Mouse (Mus musculus) heart, embryonic 14.5 days (tissue): ENCODE data around the gene Adm. TPM values are rescaled to one million over a fixed set of nuclear protein-coding genes. Genes with fewer than 3 reads are reported as not detected.

Experiments used
- ATAC-seq: fragments of 200-750 bp; cut with Nextera tagmentation; 2 replicates; pipeline ENCODE4 v1.8.0; 2017; ENCODE audit warnings: low read depth, moderate TSS enrichment; ENCODE audit not compliant: insufficient number of reproducible peaks, insufficient read depth, low FRiP score
- H3K27ac ChIP-seq, 2 experiments: fragments of 200-500 bp in 1 of 2; fragments of 300-500 bp in 1 of 2; sonication (generic) in 1 of 2; replicated peaks in 1 of 2; 2 replicates each; pipeline ENCODE4 v1.5.1; 2012 to 2014; ENCODE audit warnings: low read depth in 2 of 2, low read length in 2 of 2, control low read depth in 1 of 2, mild to moderate bottlenecking in 1 of 2, mixed read lengths in 1 of 2; ENCODE audit not compliant: control insufficient read depth in 1 of 2, insufficient read depth in 1 of 2
- H3K27me3 ChIP-seq: fragments of 300-500 bp; sonication (generic); 2 replicates; pipeline ENCODE4 v1.6.1; 2014; ENCODE audit warnings: mild to moderate bottlenecking, low read length, control low read depth; ENCODE audit not compliant: control insufficient read depth, insufficient read depth
- H3K36me3 ChIP-seq: fragments of 300-500 bp; sonication (generic); 2 replicates; pipeline ENCODE4 v1.6.1; 2014; ENCODE audit warnings: mild to moderate bottlenecking, control low read depth, low read length, mixed read lengths; ENCODE audit not compliant: control insufficient read depth, insufficient read depth
- H3K4me1 ChIP-seq, 2 experiments: fragments of 200-500 bp in 1 of 2; fragments of 300-500 bp in 1 of 2; sonication (generic) in 1 of 2; 2 replicates each; pipeline ENCODE4 v1.6.1; 2012 to 2014; ENCODE audit warnings: low read length in 2 of 2, control low read depth in 1 of 2, mixed read lengths in 1 of 2; ENCODE audit not compliant: control insufficient read depth in 2 of 2, insufficient read depth in 2 of 2
- H3K4me2 ChIP-seq: fragments of 300-500 bp; sonication (generic); 2 replicates; pipeline ENCODE4 v1.6.1; 2014; ENCODE audit warnings: mild to moderate bottlenecking, low read length
- H3K4me3 ChIP-seq, 2 experiments: fragments of 200-500 bp in 1 of 2; fragments of 300-500 bp in 1 of 2; sonication (generic) in 1 of 2; 2 replicates each; pipeline ENCODE4 v1.5.1; 2012 to 2014; ENCODE audit warnings: low read length in 2 of 2, mild to moderate bottlenecking in 2 of 2, control low read depth in 1 of 2, low read depth in 1 of 2, moderate library complexity in 1 of 2; ENCODE audit not compliant: control insufficient read depth in 1 of 2, insufficient read depth in 1 of 2
- H3K9ac ChIP-seq: fragments of 300-500 bp; sonication (generic); 2 replicates; pipeline ENCODE4 v1.6.1; 2014; ENCODE audit warnings: mild to moderate bottlenecking, low read length
- H3K9me3 ChIP-seq: fragments of 300-500 bp; sonication (generic); 2 replicates; pipeline ENCODE4 v1.6.1; 2016; ENCODE audit warnings: low read length, control low read depth; ENCODE audit not compliant: control insufficient read depth
- WGBS: fragments of 180-500 bp; shearing (Covaris S2); extraction: QIAGEN DNeasy Blood & Tissue Kit; methylation state at CpG from one replicate; pipeline ENCODE4 v1.1.7; 2014; 5-methylcytosine and 5-hydroxymethylcytosine counted together
- polyA plus RNA-seq: library from polyadenylated mRNA; unstranded; fragments of >200 nt; fragmentation: Nextera tagmentation; extraction: Ambion mirVana; gene quantifications from 2 replicates; pipeline ENCODE4 v1.2.1, GENCODE M21; 2014

Gene Adm
- polyA plus RNA-seq, 1 experiment from 2014 or later, result 15.3 TPM

DNA sequence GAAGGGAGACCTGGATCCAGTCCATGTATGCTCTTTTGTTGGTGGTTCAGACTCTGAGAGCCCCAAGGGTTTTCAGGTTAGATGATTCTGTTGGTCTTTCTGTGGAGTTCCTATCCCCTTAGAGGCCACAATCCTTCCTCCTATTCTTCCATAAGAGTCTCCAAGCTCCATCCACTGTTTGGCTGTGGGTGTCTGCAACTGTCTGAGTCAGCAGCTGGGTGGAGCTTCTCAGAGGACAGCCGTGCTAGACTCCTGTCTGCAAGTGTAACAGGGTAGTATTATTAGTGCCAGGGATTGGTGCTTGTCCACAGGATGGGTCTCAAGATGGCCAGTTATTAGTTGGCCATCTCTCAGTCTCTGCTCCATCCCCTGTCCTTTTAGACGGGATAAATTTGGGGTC is 3.4 kb upstream of the Adm start:
- Histone ChIP-seq H3K4me2 (no peak overlapping the region), H3K4me1 (peaks cover 31 to 38% of the 10 kb centered on the region in 2 experiments), H3K27ac (no peak overlapping the region), H3K9me3 (no peaks in the 10 kb centered on the region), H3K27me3 (peaks cover 14% of the 10 kb centered on the region; the same call in 1 of the 2 replicates), H3K4me3 (no peak overlapping the region), H3K36me3 (no peaks in the 10 kb centered on the region), H3K9ac (no peak overlapping the region)
- 52% methylated on average over 2 of the region's 2 CpGs for WGBS
- ATAC-seq, result no peak

DNA sequence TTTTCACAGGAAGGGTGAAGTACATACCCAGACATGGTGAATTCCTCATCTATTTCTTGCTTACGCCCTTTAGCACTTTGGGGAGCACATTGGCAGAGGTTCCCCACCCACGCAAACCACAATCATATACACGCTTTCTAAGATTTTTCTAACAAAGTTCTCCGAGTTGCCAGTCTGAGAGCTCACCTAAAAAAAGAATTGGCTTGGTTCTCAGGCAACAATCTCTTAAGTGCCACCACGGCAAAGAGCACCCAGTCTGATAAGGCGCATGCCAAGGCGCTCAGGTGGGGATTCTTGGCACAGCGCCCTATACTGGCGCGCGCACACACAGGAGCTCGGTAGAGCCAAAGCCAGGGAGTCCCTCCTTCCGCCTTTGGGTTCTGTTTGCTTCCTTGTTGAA is 2.5 kb upstream of the Adm start:
- H3K4me2 ChIP-seq, result peak overlapping the region; percentile 32; the same call in 1 of the 2 replicates
- H3K36me3 ChIP-seq, result no peaks in the 10 kb centered on the region
- no peak overlapping the region for H3K4me3 ChIP-seq
- no peak overlapping the region for H3K9ac ChIP-seq
- ATAC-seq, result no peak
- H3K27me3 ChIP-seq, result peaks cover 14% of the 10 kb centered on the region; the same call in 1 of the 2 replicates
- H3K9me3 ChIP-seq, result no peaks in the 10 kb centered on the region
- no peak overlapping the region for H3K27ac ChIP-seq
- WGBS, result 62% methylated on average over 13 of the region's 13 CpGs
- peaks cover 27 to 35% of the 10 kb centered on the region in 2 experiments for H3K4me1 ChIP-seq

DNA sequence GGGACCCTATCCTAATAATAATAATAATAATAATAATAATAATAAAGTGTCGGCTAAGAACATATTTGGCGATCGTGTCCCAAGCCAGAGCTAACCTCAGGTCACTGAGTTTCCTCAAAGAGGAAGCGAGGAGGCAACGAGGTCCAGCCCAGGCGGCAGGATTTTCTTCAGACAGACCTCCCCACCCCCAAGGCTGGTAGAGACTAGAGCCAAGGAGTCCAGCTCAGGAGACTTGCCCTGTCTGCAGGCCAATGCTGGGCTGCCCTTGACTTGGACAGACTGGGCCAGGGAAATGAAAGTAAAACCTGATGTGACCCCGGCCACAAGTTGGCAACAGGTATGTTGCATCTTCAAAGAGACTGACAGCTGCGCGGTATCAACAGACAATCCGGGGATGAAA is 2.0 kb upstream of the Adm start:
- peak overlapping the region; percentile 51; the same call in 1 of the 2 replicates for H3K9ac ChIP-seq
- H3K9me3 ChIP-seq, result no peaks in the 10 kb centered on the region
- ATAC-seq, result no peak
- H3K27me3 ChIP-seq, result peaks cover 14% of the 10 kb centered on the region; the same call in 1 of the 2 replicates
- H3K4me3 ChIP-seq, result peak overlapping the region in 1 of 2 experiments; percentile 55; a peak in 1 of 4 replicates
- H3K4me2 ChIP-seq, result peak overlapping the region; percentile 90
- no peaks in the 10 kb centered on the region for H3K36me3 ChIP-seq
- no peak overlapping the region for H3K27ac ChIP-seq
- 64% methylated on average over 10 of the region's 10 CpGs for WGBS
- peaks cover 24 to 35% of the 10 kb centered on the region in 2 experiments for H3K4me1 ChIP-seq

- Histone ChIP-seq H3K4me3 (peak overlapping the region; percentile 22 to 55), H3K36me3 (no peaks in the 10 kb centered on the region), H3K4me1 (peaks cover 28 to 40% of the 10 kb centered on the region in 2 experiments), H3K9me3 (no peaks in the 10 kb centered on the region), H3K27me3 (peaks cover 16% of the 10 kb centered on the region; the same call in 1 of the 2 replicates), H3K27ac (no peak overlapping the region), H3K9ac (peak overlapping the region; percentile 73), H3K4me2 (peak overlapping the region; percentile 90)
- 6% methylated on average over 28 of the region's 28 CpGs for WGBS
- ATAC-seq, result no peak
These were observed 1.0 kb upstream of the Adm start for GRCm38 (mm10) chr7:110626186-110627098.

- Histone ChIP-seq H3K4me1 (peaks cover 29 to 40% of the 10 kb centered on the region in 2 experiments), H3K27ac (no peak overlapping the region; a peak in 1 of 4 replicates), H3K9ac (peak overlapping the region; percentile 73; the same call in 1 of the 2 replicates), H3K36me3 (no peaks in the 10 kb centered on the region), H3K4me2 (peak overlapping the region; percentile 90), H3K9me3 (no peaks in the 10 kb centered on the region), H3K4me3 (peak overlapping the region; percentile 55 to 61), H3K27me3 (peaks cover 18% of the 10 kb centered on the region; the same call in 1 of the 2 replicates)
- 2% methylated on average over 12 of the region's 12 CpGs for WGBS
- no peak for ATAC-seq
These were observed 370 bp upstream of the Adm start for GRCm38 (mm10) chr7:110627099-110627482.

GRCm38 (mm10) chr7:110628273-110628600 is 776 bp downstream of the Adm start:
- WGBS, result 1% methylated on average over 11 of the region's 11 CpGs
- H3K4me1 ChIP-seq, result peaks cover 29 to 40% of the 10 kb centered on the region in 2 experiments
- H3K4me2 ChIP-seq, result peak overlapping the region; percentile 90

DNA sequence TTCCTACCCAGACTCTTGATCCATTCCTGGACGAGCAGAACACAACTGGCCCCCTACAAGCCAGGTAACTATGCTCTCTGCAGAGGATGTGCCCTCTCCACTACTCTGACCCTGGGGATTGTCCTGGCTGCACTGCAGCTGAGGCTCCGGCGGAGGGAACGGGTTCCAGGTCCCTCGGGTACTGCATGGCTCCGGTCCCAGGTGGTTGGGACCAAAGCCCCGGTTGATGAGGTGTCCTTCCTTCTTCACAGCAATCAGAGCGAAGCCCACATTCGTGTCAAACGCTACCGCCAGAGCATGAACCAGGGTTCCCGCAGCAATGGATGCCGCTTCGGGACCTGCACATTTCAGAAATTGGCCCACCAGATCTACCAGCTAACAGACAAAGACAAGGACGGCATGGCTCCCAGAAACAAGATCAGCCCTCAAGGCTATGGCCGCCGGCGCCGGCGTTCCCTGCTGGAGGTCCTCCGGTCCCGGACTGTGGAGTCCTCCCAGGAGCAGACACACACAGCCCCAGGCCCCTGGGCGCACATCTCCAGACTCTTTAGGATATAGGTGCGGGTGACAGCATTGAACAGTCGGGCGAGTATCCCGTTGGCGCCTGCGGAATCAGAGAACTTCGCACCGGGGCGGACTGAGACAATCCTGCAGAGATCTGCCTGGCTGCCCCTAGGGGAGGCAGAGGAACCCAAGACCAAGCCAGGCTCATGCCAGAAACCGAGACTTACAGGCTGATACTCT is 1.3 kb downstream of the Adm start:
- H3K4me3 ChIP-seq, result peak overlapping the region; percentile 55 to 61
- peak overlapping the region; percentile 90 for H3K4me2 ChIP-seq
- ATAC-seq, result no peak
- WGBS, result 1% methylated on average over 33 of the region's 33 CpGs
- H3K27ac ChIP-seq, result 0 out of 4 replicates have a peak overlapping the region, but pooled peaks of 1 of the 2 experiments have one; percentile 21
- H3K36me3 ChIP-seq, result no peaks in the 10 kb centered on the region
- peaks cover 18% of the 10 kb centered on the region; the same call in 1 of the 2 replicates for H3K27me3 ChIP-seq
- H3K9me3 ChIP-seq, result no peaks in the 10 kb centered on the region
- peaks cover 29 to 40% of the 10 kb centered on the region in 2 experiments for H3K4me1 ChIP-seq
- H3K9ac ChIP-seq, result peak overlapping the region; percentile 73

More at GRCm38 (mm10) chr7:110628273-110628600, 776 bp downstream of the Adm start:
- Histone ChIP-seq H3K27me3 (peaks cover 18% of the 10 kb centered on the region; the same call in 1 of the 2 replicates), H3K36me3 (no peaks in the 10 kb centered on the region), H3K9me3 (no peaks in the 10 kb centered on the region), H3K9ac (peak overlapping the region; percentile 73), H3K27ac (0 out of 4 replicates have a peak overlapping the region, but pooled peaks of 1 of the 2 experiments have one; percentile 21), H3K4me3 (peak overlapping the region; percentile 55 to 61)
- ATAC-seq, result no peak
